Mouse (Mus musculus) heart, embryonic 11.5 days (tissue): ENCODE measurements around the gene Cfd. TPM values are rescaled to one million over a fixed set of nuclear protein-coding genes. Genes with fewer than 3 reads are reported as not detected.

Experiments used
- ATAC-seq: fragments of 200-750 bp; cut with Nextera tagmentation; replicated peaks from 2 replicates; pipeline ENCODE4 v1.8.0; 2017; ENCODE audit warnings: moderate library complexity; ENCODE audit not compliant: insufficient number of reproducible peaks, low FRiP score, low TSS enrichment
- H3K27ac ChIP-seq: fragments of 300-500 bp; sonication (generic); 2 replicates; pipeline ENCODE4 v1.5.1; 2014; ENCODE audit warnings: mild to moderate bottlenecking, low read depth, low read length
- H3K27me3 ChIP-seq: fragments of 300-500 bp; sonication (generic); 2 replicates; pipeline ENCODE4 v1.6.1; 2014; ENCODE audit warnings: mild to moderate bottlenecking, low read length, mixed read lengths; ENCODE audit not compliant: control insufficient read depth, insufficient read depth
- H3K36me3 ChIP-seq: fragments of 300-500 bp; sonication (generic); 2 replicates; pipeline ENCODE4 v1.6.1; 2014; ENCODE audit warnings: mild to moderate bottlenecking, low read length, moderate library complexity, mixed read lengths; ENCODE audit not compliant: control insufficient read depth, insufficient read depth
- H3K4me1 ChIP-seq: fragments of 300-500 bp; sonication (generic); 2 replicates; pipeline ENCODE4 v1.6.1; 2014; ENCODE audit warnings: low read length; ENCODE audit not compliant: control insufficient read depth, insufficient read depth
- H3K4me2 ChIP-seq: fragments of 300-500 bp; sonication (generic); 2 replicates; pipeline ENCODE4 v1.6.1; 2014; ENCODE audit warnings: mild to moderate bottlenecking, moderate library complexity
- H3K4me3 ChIP-seq: fragments of 300-500 bp; sonication (generic); 2 replicates; pipeline ENCODE4 v1.5.1; 2014; ENCODE audit warnings: low read depth, low read length
- H3K9ac ChIP-seq: fragments of 300-500 bp; sonication (generic); 2 replicates; pipeline ENCODE4 v1.6.1; 2014; ENCODE audit warnings: mild to moderate bottlenecking, low read depth, low read length, moderate library complexity
- H3K9me3 ChIP-seq: fragments of 300-500 bp; sonication (generic); replicated peaks from 2 replicates; pipeline ENCODE4 v1.6.1; 2016; ENCODE audit warnings: low read length; ENCODE audit not compliant: control insufficient read depth
- WGBS: fragments of 180-500 bp; shearing (Covaris S2); extraction: QIAGEN DNeasy Blood & Tissue Kit; methylation state at CpG from one replicate; pipeline ENCODE4 v1.1.7; 2014; ENCODE audit not compliant: insufficient replicate concordance; 5-methylcytosine and 5-hydroxymethylcytosine counted together
- polyA plus RNA-seq: library from polyadenylated mRNA; unstranded; fragments of >200 nt; fragmentation: Nextera tagmentation; extraction: Ambion mirVana; gene quantifications from 2 replicates; pipeline ENCODE4 v1.2.1, GENCODE M21; 2014

Gene Cfd
- polyA plus RNA-seq, 1 experiment from 2014 or later = not detected

- no peak overlapping the region for H3K4me3 ChIP-seq
- peaks cover 23% of the 10 kb centered on the region for H3K36me3 ChIP-seq
- no peaks in the 10 kb centered on the region for H3K9me3 ChIP-seq
- peak; percentile 37 for ATAC-seq
- peak overlapping the region; percentile 34; the same call in 1 of the 2 replicates for H3K9ac ChIP-seq
- 65% methylated on average over 13 of the region's 13 CpGs for WGBS
- H3K27ac ChIP-seq = 0 out of 2 replicates have a peak overlapping the region, but pooled peaks have one; percentile 41
- H3K4me1 ChIP-seq = peaks cover 72% of the 10 kb centered on the region
- H3K4me2 ChIP-seq = no peak overlapping the region
- H3K27me3 ChIP-seq = no peaks in the 10 kb centered on the region
Measured at GRCm38 (mm10) chr10:79934272-79934721, 43.6 kb downstream of the Cfd start.

GRCm38 (mm10) chr10:79934794-79935569, 44.3 kb downstream of the Cfd start:
- 90% methylated on average over 16 of the region's 16 CpGs for WGBS
- H3K27ac ChIP-seq = no peak overlapping the region
- H3K4me2 ChIP-seq = no peak overlapping the region
- H3K9ac ChIP-seq = 0 out of 2 replicates have a peak overlapping the region, but pooled peaks have one; percentile 34
- no peaks in the 10 kb centered on the region for H3K27me3 ChIP-seq
- no peaks in the 10 kb centered on the region for H3K9me3 ChIP-seq
- H3K4me3 ChIP-seq = no peak overlapping the region
- no peak for ATAC-seq
- peaks cover 23% of the 10 kb centered on the region for H3K36me3 ChIP-seq
- H3K4me1 ChIP-seq = peaks cover 69% of the 10 kb centered on the region

GRCm38 (mm10) chr10:79936284-79936910, 45.7 kb downstream of the Cfd start:
- 62% methylated on average over 10 of the region's 10 CpGs for WGBS
- Histone ChIP-seq H3K4me2 (no peak overlapping the region), H3K4me1 (peaks cover 81% of the 10 kb centered on the region), H3K9me3 (no peaks in the 10 kb centered on the region), H3K9ac (no peak overlapping the region; the same call in 1 of the 2 replicates), H3K36me3 (peaks cover 21% of the 10 kb centered on the region), H3K27ac (peak overlapping the region; percentile 58; the same call in 1 of the 2 replicates), H3K27me3 (no peaks in the 10 kb centered on the region), H3K4me3 (no peak overlapping the region)
- ATAC-seq = no peak

GRCm38 (mm10) chr10:79936911-79937441, 46.3 kb downstream of the Cfd start:
- peak overlapping the region; percentile 58; the same call in 1 of the 2 replicates for H3K27ac ChIP-seq
- H3K4me3 ChIP-seq = no peak overlapping the region
- no peak for ATAC-seq
- H3K4me1 ChIP-seq = peaks cover 76% of the 10 kb centered on the region
- WGBS = 65% methylated on average over 27 of the region's 27 CpGs
- no peaks in the 10 kb centered on the region for H3K9me3 ChIP-seq
- no peak overlapping the region for H3K9ac ChIP-seq
- H3K4me2 ChIP-seq = peak overlapping the region; percentile 41
- peaks cover 22% of the 10 kb centered on the region for H3K36me3 ChIP-seq
- no peaks in the 10 kb centered on the region for H3K27me3 ChIP-seq

- Histone ChIP-seq H3K27me3 (no peaks in the 10 kb centered on the region), H3K36me3 (peaks cover 20% of the 10 kb centered on the region), H3K9ac (0 out of 2 replicates have a peak overlapping the region, but pooled peaks have one; percentile 34), H3K4me1 (peaks cover 66% of the 10 kb centered on the region), H3K4me2 (no peak overlapping the region), H3K9me3 (no peaks in the 10 kb centered on the region), H3K4me3 (no peak overlapping the region), H3K27ac (no peak overlapping the region)
- 82% methylated on average over 11 of the region's 11 CpGs for WGBS
- ATAC-seq = no peak
Measured at GRCm38 (mm10) chr10:79937775-79938526, 47.3 kb downstream of the Cfd start.

GRCm38 (mm10) chr10:79940749-79941148, 50.1 kb downstream of the Cfd start:
- Histone ChIP-seq H3K4me1 (peaks cover 60% of the 10 kb centered on the region), H3K4me2 (peak overlapping the region; percentile 11; the same call in 1 of the 2 replicates), H3K36me3 (peaks cover 14% of the 10 kb centered on the region), H3K9ac (no peak overlapping the region), H3K4me3 (no peak overlapping the region), H3K9me3 (no peaks in the 10 kb centered on the region), H3K27me3 (no peaks in the 10 kb centered on the region), H3K27ac (0 out of 2 replicates have a peak overlapping the region, but pooled peaks have one; percentile 46)
- ATAC-seq = no peak
- WGBS = 54% methylated on average over 7 of the region's 7 CpGs
